Mouse (Mus musculus): ENCODE measurements around the gene Elf2.

- TF ChIP-seq USF1 (IDR thresholded peaks at IDR 0.05; ENCODE audit: low read depth, low read length) (no peak), KAT2A (IDR thresholded peaks at IDR 0.05; ENCODE audit: insufficient replicate concordance, low read length) (no peak), CTCF (conservative IDR thresholded peaks at IDR 0.05 in 1 of 2, IDR thresholded peaks at IDR 0.05 in 1 of 2; ENCODE audit: low read depth in 2 of 2, low read length in 2 of 2) (no peak), NRF1 (IDR thresholded peaks at IDR 0.05; ENCODE audit: low read depth, low read length) (no peak), POLR2AphosphoS2 (IDR thresholded peaks at IDR 0.05; ENCODE audit: low read depth, low read length) (no peak), GABPA (IDR thresholded peaks at IDR 0.05; ENCODE audit: insufficient replicate concordance, low read depth, low read length) (no peak), POLR2A (IDR thresholded peaks at IDR 0.05; ENCODE audit: low read depth, low read length) (no peak), HCFC1 (IDR thresholded peaks at IDR 0.05; ENCODE audit: low read depth, low read length) (no peak), ZNF384 (IDR thresholded peaks at IDR 0.05; ENCODE audit: low read depth, low read length) (no peak)
Measured at GRCm38 (mm10) chr3:51294251-51294650, 46.2 kb downstream of the Elf2 start.
